Mouse (Mus musculus): Measurements from ENCODE around the gene Gpatch8. TPM values are rescaled to one million over a fixed set of nuclear protein-coding genes. Genes with fewer than 3 reads are reported as not detected.
A peak's percentile ranks its signal among the peaks of the same experiment; 100 is the strongest.

The Gpatch8 gene
- polyA plus RNA-seq, 1 experiment from 2014 or later, result 68.1 TPM

DNA sequence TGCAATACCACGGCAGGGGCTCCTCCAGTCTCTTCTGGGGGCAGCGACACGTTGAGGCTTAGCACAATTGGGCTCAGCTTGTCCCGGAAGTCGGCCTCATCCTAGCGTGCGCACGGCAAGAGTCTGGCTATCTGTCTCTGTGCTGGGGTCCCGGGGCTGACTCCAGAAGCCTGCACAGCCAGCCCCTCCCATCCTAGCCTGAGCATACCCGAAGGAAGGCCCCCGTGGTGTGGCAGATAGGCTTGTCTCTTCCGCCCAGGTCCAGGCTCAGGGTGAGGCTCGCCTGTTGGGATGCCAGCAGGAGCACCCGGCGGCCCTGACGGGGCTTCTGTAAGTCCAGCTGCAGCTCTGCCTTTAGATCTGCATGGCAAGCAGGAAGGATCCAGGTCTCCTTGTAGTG is 95.7 kb downstream of the Gpatch8 start:
- Histone ChIP-seq H3K4me2 (replicated peaks; ENCODE audit: low read depth, low read length) (no peak overlapping the region), H3K27ac (ENCODE audit: low read depth, low read length) (no peak overlapping the region), H3K36me3 (ENCODE audit: control insufficient read depth, insufficient read depth, low read length) (no peaks in the 10 kb centered on the region), H3K27me3 (ENCODE audit: control insufficient read depth, insufficient read depth, low read length) (peaks cover 7% of the 10 kb centered on the region; the same call in 1 of the 2 replicates), H3K9me3 (ENCODE audit: control insufficient read depth, low read length) (no peaks in the 10 kb centered on the region), H3K9ac (ENCODE audit: low read depth, low read length) (no peak overlapping the region), H3K4me1 (replicated peaks; ENCODE audit: control insufficient read depth, insufficient read depth, low read length) (no peaks in the 10 kb centered on the region; the same call in none of the 2 replicates), H3K4me3 (ENCODE audit: low read depth, low read length) (no peak overlapping the region)
- WGBS, result 62% methylated on average over 16 of the region's 16 CpGs
- no peak for DNase-seq (ENCODE audit: low spot score)
- ATAC-seq (ENCODE audit: low FRiP score), result no peak

DNA sequence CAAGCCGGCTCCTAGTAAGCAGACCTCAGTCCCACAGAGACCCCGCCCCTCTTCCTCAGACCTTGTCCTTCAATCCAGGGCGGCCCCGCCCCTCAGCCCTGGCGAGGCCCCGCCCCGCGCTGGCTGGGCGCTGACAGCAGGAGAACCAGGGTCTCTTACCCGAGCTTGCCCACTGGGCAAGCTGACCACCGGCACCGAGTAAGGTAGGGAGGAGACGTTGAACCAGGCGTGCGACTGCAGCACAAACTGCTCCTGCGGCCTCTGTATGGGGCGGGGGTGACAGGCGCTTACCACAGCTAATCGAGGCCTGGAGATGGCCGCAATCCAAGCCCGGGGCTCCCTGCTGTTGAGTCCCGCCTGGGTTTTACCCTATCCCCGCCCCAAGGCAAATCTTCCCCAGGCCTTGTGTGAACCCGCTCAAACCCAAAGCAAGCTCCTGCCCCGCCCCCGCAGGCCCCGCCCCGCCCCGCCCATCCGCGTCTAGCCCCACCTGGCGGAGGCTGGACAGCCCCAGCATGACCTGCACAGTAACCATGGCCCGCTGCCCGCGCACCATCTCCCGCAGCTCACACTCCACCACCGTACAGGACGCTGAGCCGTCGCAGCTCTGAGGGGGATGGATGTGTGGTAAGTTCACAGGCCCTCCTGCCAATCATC is 100.3 kb downstream of the Gpatch8 start:
- H3K4me3 ChIP-seq (ENCODE audit: low read depth, low read length), result peak overlapping the region; percentile 46
- H3K27ac ChIP-seq (ENCODE audit: low read depth, low read length), result no peak overlapping the region
- ATAC-seq (ENCODE audit: low FRiP score) (peak; percentile 91), DNase-seq (ENCODE audit: low spot score) (peak; percentile 91)
- H3K4me1 ChIP-seq (replicated peaks; ENCODE audit: control insufficient read depth, insufficient read depth, low read length), result no peaks in the 10 kb centered on the region; the same call in 1 of the 2 replicates
- peak overlapping the region; percentile 24; the same call in 1 of the 2 replicates for H3K9ac ChIP-seq (ENCODE audit: low read depth, low read length)
- under 1% methylated on average over 36 of the region's 40 CpGs for WGBS
- H3K27me3 ChIP-seq (ENCODE audit: control insufficient read depth, insufficient read depth, low read length), result peaks cover 8% of the 10 kb centered on the region
- no peaks in the 10 kb centered on the region for H3K36me3 ChIP-seq (ENCODE audit: control insufficient read depth, insufficient read depth, low read length)
- peak overlapping the region; percentile 89 for H3K4me2 ChIP-seq (replicated peaks; ENCODE audit: low read depth, low read length)
- H3K9me3 ChIP-seq (ENCODE audit: control insufficient read depth, low read length), result no peaks in the 10 kb centered on the region

GRCm38 (mm10) chr11:102453131-102453530 is 103.1 kb downstream of the Gpatch8 start:
- Histone ChIP-seq H3K4me1 (replicated peaks; ENCODE audit: control insufficient read depth, insufficient read depth, low read length) (no peaks in the 10 kb centered on the region; the same call in 1 of the 2 replicates), H3K9ac (ENCODE audit: low read depth, low read length) (no peak overlapping the region), H3K4me3 (ENCODE audit: low read depth, low read length) (no peak overlapping the region), H3K27me3 (ENCODE audit: control insufficient read depth, insufficient read depth, low read length) (peaks cover 11% of the 10 kb centered on the region), H3K36me3 (ENCODE audit: control insufficient read depth, insufficient read depth, low read length) (no peaks in the 10 kb centered on the region), H3K9me3 (ENCODE audit: control insufficient read depth, low read length) (no peaks in the 10 kb centered on the region), H3K4me2 (replicated peaks; ENCODE audit: low read depth, low read length) (no peak overlapping the region), H3K27ac (ENCODE audit: low read depth, low read length) (no peak overlapping the region)
- 17% methylated on average over 10 of the region's 10 CpGs for WGBS
- ATAC-seq (ENCODE audit: low FRiP score), result no peak
- DNase-seq (ENCODE audit: low spot score), result no peak

DNA sequence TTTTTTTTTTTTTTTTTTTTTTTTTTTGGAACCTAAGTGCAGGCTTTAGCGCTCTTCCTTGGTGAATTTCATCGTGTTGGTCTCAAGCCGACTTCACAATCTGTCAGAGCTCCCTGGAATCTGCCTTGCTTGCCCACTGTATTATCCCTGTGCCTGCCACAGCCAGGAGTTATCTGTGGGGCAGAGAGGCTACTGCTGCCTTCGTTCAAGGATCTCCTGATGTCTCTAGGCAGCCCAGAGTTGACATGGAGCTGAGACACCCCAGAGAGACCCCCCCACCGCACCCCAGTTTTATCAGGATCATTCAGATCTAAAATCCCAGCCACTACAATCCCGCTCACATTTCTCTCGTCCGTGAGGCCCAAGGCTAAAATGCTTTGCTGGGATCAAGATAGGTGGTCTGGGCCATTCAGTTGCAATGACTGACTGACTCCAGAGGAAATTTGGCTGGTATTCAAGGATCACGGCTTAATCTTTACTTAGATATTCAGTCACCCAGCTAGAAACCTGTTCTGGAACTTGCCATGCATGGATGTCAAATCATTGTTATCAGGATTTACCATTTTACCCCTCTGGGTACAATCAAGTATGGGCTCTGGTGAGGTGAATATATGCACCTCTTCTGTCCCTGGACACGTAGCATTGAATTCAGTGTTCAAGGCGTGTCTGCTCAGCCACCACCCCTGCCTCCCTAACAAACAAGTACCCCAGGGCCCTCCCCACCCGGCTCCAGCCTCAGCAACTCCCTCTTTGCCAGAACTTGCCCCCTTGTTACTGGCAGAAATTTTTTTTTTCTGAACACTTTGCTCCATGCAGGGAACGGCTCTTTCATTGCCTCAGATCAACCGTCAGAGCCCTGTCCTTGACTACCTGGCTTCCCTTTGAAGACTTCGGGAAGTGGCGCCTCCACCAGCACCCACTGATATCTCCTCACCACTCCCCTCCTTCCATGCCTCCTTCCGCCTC is 106.9 kb downstream of the Gpatch8 start:
- no peak for DNase-seq (ENCODE audit: low spot score)
- Histone ChIP-seq H3K4me1 (replicated peaks; ENCODE audit: control insufficient read depth, insufficient read depth, low read length) (peaks cover 15% of the 10 kb centered on the region), H3K36me3 (ENCODE audit: control insufficient read depth, insufficient read depth, low read length) (no peaks in the 10 kb centered on the region), H3K4me3 (ENCODE audit: low read depth, low read length) (no peak overlapping the region), H3K9ac (ENCODE audit: low read depth, low read length) (no peak overlapping the region), H3K9me3 (ENCODE audit: control insufficient read depth, low read length) (no peaks in the 10 kb centered on the region), H3K27ac (ENCODE audit: low read depth, low read length) (no peak overlapping the region), H3K27me3 (ENCODE audit: control insufficient read depth, insufficient read depth, low read length) (peaks cover 5% of the 10 kb centered on the region; the same call in 1 of the 2 replicates), H3K4me2 (replicated peaks; ENCODE audit: low read depth, low read length) (no peak overlapping the region)
- WGBS, result 55% methylated on average over 17 of the region's 17 CpGs
- no peak for ATAC-seq (ENCODE audit: low FRiP score)

DNA sequence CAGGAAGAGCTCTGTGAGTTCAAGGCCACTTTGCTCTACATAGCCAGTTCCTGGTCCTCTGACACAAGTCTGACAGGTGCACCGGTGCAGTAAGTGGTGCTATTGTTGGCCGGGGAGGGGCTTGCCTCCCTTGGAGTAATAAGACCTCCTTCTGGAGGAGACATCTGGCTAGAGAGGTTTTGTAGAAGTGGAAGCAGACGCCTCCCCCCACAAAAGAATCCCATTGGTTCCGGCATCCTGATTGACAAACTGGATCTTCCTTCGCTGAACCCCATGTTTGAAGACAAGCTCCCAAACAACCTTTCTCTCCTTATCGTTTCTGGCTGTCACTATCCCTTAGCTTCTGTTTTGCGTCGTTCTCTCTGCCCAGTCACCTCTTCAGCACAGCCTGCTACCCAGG is 107.9 kb downstream of the Gpatch8 start:
- no peaks in the 10 kb centered on the region for H3K36me3 ChIP-seq (ENCODE audit: control insufficient read depth, insufficient read depth, low read length)
- no peak overlapping the region for H3K4me3 ChIP-seq (ENCODE audit: low read depth, low read length)
- WGBS, result 13% methylated on average over 8 of the region's 8 CpGs
- H3K9ac ChIP-seq (ENCODE audit: low read depth, low read length), result no peak overlapping the region
- H3K9me3 ChIP-seq (ENCODE audit: control insufficient read depth, low read length), result no peaks in the 10 kb centered on the region
- H3K27ac ChIP-seq (ENCODE audit: low read depth, low read length), result no peak overlapping the region
- no peak overlapping the region for H3K4me2 ChIP-seq (replicated peaks; ENCODE audit: low read depth, low read length)
- DNase-seq (ENCODE audit: low spot score) (no peak), ATAC-seq (ENCODE audit: low FRiP score) (no peak)
- peaks cover 15% of the 10 kb centered on the region for H3K4me1 ChIP-seq (replicated peaks; ENCODE audit: control insufficient read depth, insufficient read depth, low read length)
- H3K27me3 ChIP-seq (ENCODE audit: control insufficient read depth, insufficient read depth, low read length), result peaks cover 5% of the 10 kb centered on the region; the same call in 1 of the 2 replicates

DNA sequence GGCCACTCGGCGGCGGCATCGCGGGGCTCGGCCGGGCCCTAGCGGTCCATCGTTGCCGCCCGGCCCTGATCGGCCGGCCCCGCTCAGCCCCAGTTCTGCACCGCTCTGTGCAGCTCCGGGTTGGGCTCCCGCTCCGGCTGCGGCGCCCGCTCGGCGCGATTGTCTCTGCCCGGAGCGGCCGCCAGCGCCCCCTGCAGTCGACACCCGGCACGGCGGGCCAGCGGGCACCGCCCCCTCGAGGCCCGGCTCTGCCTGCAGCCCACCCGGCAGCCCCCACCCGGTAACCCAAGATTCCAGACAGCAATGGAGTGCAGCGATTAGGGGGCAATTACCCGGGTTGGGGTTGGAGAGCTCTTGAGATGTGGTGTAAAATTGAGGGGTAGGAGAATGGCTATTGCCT is 108.7 kb downstream of the Gpatch8 start, which contains the start of gene Fam171a2:
Gene Fam171a2 (minus strand): TSS at position 186 of the 400 bp plus-strand sequence.
- Histone ChIP-seq H3K36me3 (ENCODE audit: control insufficient read depth, insufficient read depth, low read length) (no peaks in the 10 kb centered on the region), H3K27ac (ENCODE audit: low read depth, low read length) (peak within 1 kb of the TSS; percentile 92), H3K9ac (ENCODE audit: low read depth, low read length) (peak within 1 kb of the TSS; percentile 99), H3K4me1 (replicated peaks; ENCODE audit: control insufficient read depth, insufficient read depth, low read length) (peaks cover 15% of the 10 kb centered on the region), H3K4me2 (replicated peaks; ENCODE audit: low read depth, low read length) (peak within 1 kb of the TSS; percentile 89), H3K4me3 (ENCODE audit: low read depth, low read length) (peak within 1 kb of the TSS; percentile 94), H3K27me3 (ENCODE audit: control insufficient read depth, insufficient read depth, low read length) (peaks cover 5% of the 10 kb centered on the region; the same call in 1 of the 2 replicates), H3K9me3 (ENCODE audit: control insufficient read depth, low read length) (no peaks in the 10 kb centered on the region)
- ATAC-seq (ENCODE audit: low FRiP score) (peak; percentile 89), DNase-seq (ENCODE audit: low spot score) (peak; percentile 95)
- WGBS, result under 1% methylated on average over 40 of the region's 40 CpGs

DNA sequence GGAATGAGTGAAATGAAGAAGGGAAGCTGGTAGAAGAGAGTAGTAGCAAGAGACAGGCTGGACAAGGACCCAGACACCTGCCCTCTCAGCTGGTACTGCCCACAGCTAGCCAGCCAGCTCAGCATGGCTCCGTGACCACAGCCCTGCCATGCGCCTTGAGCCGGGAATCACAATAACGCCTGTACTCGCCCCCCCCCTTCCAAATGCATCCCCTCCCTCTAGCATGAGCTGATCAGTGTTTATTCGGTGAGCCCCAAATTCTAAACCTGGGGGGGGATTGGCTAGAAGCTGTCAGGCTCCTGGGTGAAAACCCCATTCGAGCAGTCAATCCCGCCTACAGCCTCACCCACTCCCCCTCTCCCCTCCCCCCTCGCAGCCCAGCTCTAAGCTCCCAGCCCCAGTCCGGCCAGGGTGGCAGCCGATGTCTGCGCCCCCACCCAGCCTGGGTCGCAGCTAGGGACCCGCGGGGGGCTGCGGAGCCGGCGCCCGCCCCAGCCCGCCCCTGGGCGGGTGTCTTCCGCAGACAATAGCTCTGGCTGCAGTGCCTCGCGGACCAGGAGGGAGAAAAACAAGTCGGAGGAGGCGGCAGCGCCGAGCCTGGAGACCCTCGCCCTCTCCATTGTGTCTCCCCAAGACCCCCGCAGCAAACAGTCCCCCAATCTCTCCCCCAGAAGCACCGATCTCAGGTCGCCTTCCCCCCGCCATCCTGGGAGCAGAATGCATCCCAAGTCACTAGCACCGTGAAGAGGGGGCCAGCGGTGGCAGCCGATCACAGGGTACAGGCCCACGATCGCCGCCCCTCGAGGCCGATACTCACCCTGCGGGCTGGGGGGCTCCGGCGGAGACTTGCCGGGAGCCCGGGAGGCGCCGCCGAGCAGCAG is 109.4 kb downstream of the Gpatch8 start:
- peak overlapping the region; percentile 89 for H3K4me2 ChIP-seq (replicated peaks; ENCODE audit: low read depth, low read length)
- ATAC-seq (ENCODE audit: low FRiP score) (peak; percentile 73), DNase-seq (ENCODE audit: low spot score) (peak; percentile 76)
- H3K4me3 ChIP-seq (ENCODE audit: low read depth, low read length), result peak overlapping the region; percentile 94
- H3K27ac ChIP-seq (ENCODE audit: low read depth, low read length), result peak overlapping the region; percentile 92
- peaks cover 5% of the 10 kb centered on the region; the same call in 1 of the 2 replicates for H3K27me3 ChIP-seq (ENCODE audit: control insufficient read depth, insufficient read depth, low read length)
- H3K9me3 ChIP-seq (ENCODE audit: control insufficient read depth, low read length), result no peaks in the 10 kb centered on the region
- peaks cover 2% of the 10 kb centered on the region; the same call in 1 of the 2 replicates for H3K36me3 ChIP-seq (ENCODE audit: control insufficient read depth, insufficient read depth, low read length)
- WGBS, result under 1% methylated on average over 42 of the region's 49 CpGs
- H3K9ac ChIP-seq (ENCODE audit: low read depth, low read length), result peak overlapping the region; percentile 99
- H3K4me1 ChIP-seq (replicated peaks; ENCODE audit: control insufficient read depth, insufficient read depth, low read length), result peaks cover 15% of the 10 kb centered on the region

- no peak for DNase-seq (ENCODE audit: low spot score)
- peak overlapping the region; percentile 92 for H3K27ac ChIP-seq (ENCODE audit: low read depth, low read length)
- 22% methylated on average over 7 of the region's 7 CpGs for WGBS
- no peak for ATAC-seq (ENCODE audit: low FRiP score)
- no peaks in the 10 kb centered on the region for H3K9me3 ChIP-seq (ENCODE audit: control insufficient read depth, low read length)
- H3K36me3 ChIP-seq (ENCODE audit: control insufficient read depth, insufficient read depth, low read length), result peaks cover 2% of the 10 kb centered on the region; the same call in 1 of the 2 replicates
- H3K4me1 ChIP-seq (replicated peaks; ENCODE audit: control insufficient read depth, insufficient read depth, low read length), result peaks cover 15% of the 10 kb centered on the region
- peak overlapping the region; percentile 89 for H3K4me2 ChIP-seq (replicated peaks; ENCODE audit: low read depth, low read length)
- H3K9ac ChIP-seq (ENCODE audit: low read depth, low read length), result peak overlapping the region; percentile 99
- H3K4me3 ChIP-seq (ENCODE audit: low read depth, low read length), result peak overlapping the region; percentile 94
- H3K27me3 ChIP-seq (ENCODE audit: control insufficient read depth, insufficient read depth, low read length), result peaks cover 5% of the 10 kb centered on the region; the same call in 1 of the 2 replicates
Observed at GRCm38 (mm10) chr11:102445891-102446361, 110.3 kb downstream of the Gpatch8 start.
